Mouse (Mus musculus) bone marrow macrophage, adult 2 months (primary cell): ENCODE data around the gene Hist1h2bb. TPM values are rescaled to one million over a fixed set of nuclear protein-coding genes. Genes with fewer than 3 reads are reported as not detected.
"Not testable (repeated sequence)": the region's sequence is repeated elsewhere in the genome, so short reads cannot be mapped to it uniquely, and the experiment has no call there.

Source experiments
- H3K27ac ChIP-seq: 2 replicates; pipeline ENCODE4 v1.5.1; 2012; ENCODE audit warnings: low read depth, low read length; ENCODE audit not compliant: insufficient read depth
- H3K4me1 ChIP-seq: 2 replicates; pipeline ENCODE4 v1.6.1; 2012; ENCODE audit warnings: low read length; ENCODE audit not compliant: control insufficient read depth, insufficient read depth
- H3K4me3 ChIP-seq: 2 replicates; pipeline ENCODE4 v1.5.1; 2012; ENCODE audit warnings: mild to moderate bottlenecking, low read length, moderate library complexity; ENCODE audit not compliant: insufficient read depth
- CTCF ChIP-seq: IDR thresholded peaks from 2 replicates; pipeline ENCODE4 v1.5.1; 2012; ENCODE audit warnings: low read depth, mild to moderate bottlenecking, low read length, moderate library complexity
- POLR2A ChIP-seq: IDR thresholded peaks from 2 replicates; pipeline ENCODE4 v1.6.1; 2012; ENCODE audit warnings: mild to moderate bottlenecking, low read depth, low read length, borderline replicate concordance
- polyA plus RNA-seq: library from polyadenylated mRNA; stranded (reverse); fragments of >200 nt; gene quantifications from 2 replicates; pipeline ENCODE4 v1.2.4, GENCODE M21; 2012; ENCODE audit not compliant: missing spikeins, insufficient read depth, insufficient read length

The Hist1h2bb gene
- polyA plus RNA-seq, 1 experiment = 1.3 TPM

DNA sequence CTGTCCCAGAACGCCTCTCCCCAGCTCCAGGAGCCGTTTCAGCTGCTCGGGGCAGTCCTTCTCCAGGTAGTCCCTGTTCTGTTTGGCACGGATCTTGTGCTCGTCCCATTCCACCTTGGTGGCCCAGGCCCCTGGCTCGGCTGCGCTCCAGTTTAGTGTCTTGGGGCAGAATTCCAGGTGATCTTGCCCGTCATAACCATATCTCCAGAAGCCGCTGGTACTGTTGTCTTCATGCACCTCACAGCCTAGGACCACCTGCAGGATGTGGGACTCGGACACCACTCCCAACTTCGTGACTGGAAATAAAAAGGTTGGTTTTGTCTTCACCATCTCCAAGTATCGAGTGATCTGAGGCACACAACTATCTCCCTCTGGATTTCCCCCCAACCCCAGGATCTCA, 39.8 kb upstream of the Hist1h2bb start:
- H3K4me1 ChIP-seq = peaks cover 60% of the 10 kb centered on the region
- no peak for TF ChIP-seq POLR2A
- no peak for TF ChIP-seq CTCF
- peak overlapping the region; percentile 77 for H3K27ac ChIP-seq
- no peak overlapping the region for H3K4me3 ChIP-seq

GRCm38 (mm10) chr13:23708041-23708440, 38.5 kb upstream of the Hist1h2bb start:
- Histone ChIP-seq H3K4me1 (peaks cover 57% of the 10 kb centered on the region), H3K4me3 (no peak overlapping the region), H3K27ac (no peak overlapping the region)
- TF ChIP-seq POLR2A (no peak), CTCF (no peak)

GRCm38 (mm10) chr13:23708654-23709053, 37.9 kb upstream of the Hist1h2bb start:
- H3K4me1 ChIP-seq = peaks cover 56% of the 10 kb centered on the region

GRCm38 (mm10) chr13:23709714-23710373, 36.7 kb upstream of the Hist1h2bb start:
- Histone ChIP-seq H3K4me3 (peak overlapping the region; percentile 84), H3K4me1 (peaks cover 54% of the 10 kb centered on the region), H3K27ac (peak overlapping the region; percentile 87)
- TF ChIP-seq CTCF = no peak; the same call in 1 of the 2 replicates
- TF ChIP-seq POLR2A = no peak

More at GRCm38 (mm10) chr13:23708654-23709053, 37.9 kb upstream of the Hist1h2bb start:
- no peak overlapping the region for H3K4me3 ChIP-seq
- no peak overlapping the region for H3K27ac ChIP-seq
- TF ChIP-seq CTCF = no peak
- no peak for TF ChIP-seq POLR2A

DNA sequence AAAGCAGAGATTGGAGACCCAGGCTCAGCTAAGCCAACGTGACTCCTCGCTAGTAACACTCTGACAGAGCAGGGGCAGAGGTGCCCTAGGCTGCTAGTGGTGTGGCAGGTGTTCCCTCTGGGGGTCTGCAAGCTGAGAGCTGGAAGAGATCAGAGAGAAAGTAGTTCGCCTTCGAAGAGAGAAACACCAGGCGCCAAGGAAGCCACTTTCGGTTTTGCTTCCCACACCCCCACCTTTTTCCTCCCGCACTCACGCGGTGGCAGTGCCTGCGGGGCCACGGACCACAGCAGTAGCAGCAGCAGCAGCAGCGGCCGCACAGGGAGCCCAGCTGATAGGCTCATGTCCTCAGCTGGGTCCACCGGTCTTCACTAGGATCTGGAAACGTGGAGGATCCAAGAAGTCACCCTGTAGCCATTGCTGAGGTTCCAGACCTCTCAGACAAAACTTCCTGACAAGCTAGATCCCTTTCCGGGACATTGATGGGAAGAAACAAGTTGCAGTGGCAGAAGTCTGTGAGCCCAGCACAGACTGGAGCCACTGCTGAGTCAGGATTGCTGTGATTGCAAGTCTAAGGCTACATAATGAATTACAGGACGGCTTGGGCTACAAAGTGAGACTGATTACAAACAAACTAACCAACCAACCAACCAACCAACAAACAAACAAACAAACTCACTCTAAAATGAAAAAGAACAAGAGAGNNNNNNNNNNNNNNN, 36.0 kb upstream of the Hist1h2bb start, which contains the start of gene Hfe:
Gene Hfe, minus strand, starts transcription at position 481 of the 716 bp plus-strand sequence.
- peak within 1 kb of the TSS; percentile 84 for H3K4me3 ChIP-seq
- peaks cover 47% of the 10 kb centered on the region for H3K4me1 ChIP-seq
- peak within 1 kb of the TSS; percentile 87 for H3K27ac ChIP-seq
- TF ChIP-seq POLR2A (no peak), CTCF (no peak)

- Histone ChIP-seq H3K27ac (peak overlapping the region; percentile 6), H3K4me1 (peaks cover 33% of the 10 kb centered on the region), H3K4me3 (no peak overlapping the region)
- no peak for TF ChIP-seq POLR2A
- TF ChIP-seq CTCF = no peak
Observed at GRCm38 (mm10) chr13:23716261-23717042, 30.1 kb upstream of the Hist1h2bb start.

GRCm38 (mm10) chr13:23717176-23717575, 29.4 kb upstream of the Hist1h2bb start:
- H3K27ac ChIP-seq = peak overlapping the region; percentile 89
- no peak for TF ChIP-seq POLR2A
- TF ChIP-seq CTCF = no peak
- H3K4me1 ChIP-seq = peaks cover 26% of the 10 kb centered on the region
- no peak overlapping the region for H3K4me3 ChIP-seq

DNA sequence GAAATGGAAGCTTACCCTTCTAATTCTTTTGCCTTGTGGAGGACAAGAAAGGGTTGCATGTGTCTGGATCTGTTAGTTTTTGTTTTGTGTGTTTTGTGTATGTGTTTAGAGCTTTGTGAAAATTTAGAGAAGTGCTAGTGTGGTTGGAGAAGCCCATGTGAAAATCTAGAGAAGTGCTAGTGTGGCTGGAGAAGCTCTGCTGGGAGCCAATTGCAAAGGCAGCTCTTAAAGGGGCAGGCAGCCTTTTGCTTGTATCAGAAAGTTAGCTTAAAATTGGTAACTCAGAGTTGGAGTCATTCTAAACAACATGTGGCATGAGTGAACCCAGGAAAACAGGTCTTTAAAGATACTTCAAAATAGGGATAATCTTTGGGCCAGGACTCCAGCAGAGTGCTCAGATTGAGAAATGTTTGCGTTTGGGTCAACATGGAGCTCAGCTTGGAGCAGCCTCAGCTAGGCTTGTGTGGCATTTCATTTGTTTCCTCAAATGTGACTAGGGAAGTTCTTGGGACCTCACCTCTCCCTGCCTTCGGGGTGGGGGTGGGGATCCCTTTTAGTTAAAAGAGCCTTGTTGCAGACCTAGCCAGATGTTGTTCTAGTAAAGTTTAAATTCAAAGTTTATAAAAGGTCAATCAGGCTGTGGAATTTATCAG, 28.8 kb upstream of the Hist1h2bb start:
- Histone ChIP-seq H3K4me1 (peaks cover 23% of the 10 kb centered on the region), H3K27ac (peak overlapping the region; percentile 89)
- H3K4me3 ChIP-seq = not testable (repeated sequence)

GRCm38 (mm10) chr13:23724239-23724638, 22.3 kb upstream of the Hist1h2bb start:
- H3K4me1 ChIP-seq = peaks cover 14% of the 10 kb centered on the region
- H3K4me3 ChIP-seq = no peak overlapping the region
- TF ChIP-seq POLR2A = no peak
- no peak for TF ChIP-seq CTCF
- H3K27ac ChIP-seq = no peak overlapping the region

GRCm38 (mm10) chr13:23725213-23725612, 21.3 kb upstream of the Hist1h2bb start:
- no peak overlapping the region for H3K27ac ChIP-seq
- TF ChIP-seq CTCF = no peak
- TF ChIP-seq POLR2A = no peak
- H3K4me1 ChIP-seq = peaks cover 18% of the 10 kb centered on the region
- H3K4me3 ChIP-seq = no peak overlapping the region
